Mouse (Mus musculus) C2C12 (cell line): ENCODE measurements at regions not wholly inside any gene's neighbourhood (a gene's known extent, or its start where the extent isn't known, plus 50 kb on each side); places are given as distances from the start of the nearest gene placed in this dataset.

Experiments
- CEBPB ChIP-seq: IDR thresholded peaks from one replicate; pipeline ENCODE4 v1.6.1; 2011; ENCODE audit warnings: low read depth, mild to moderate bottlenecking, control low read depth, moderate library complexity
- CTCF ChIP-seq: IDR thresholded peaks from one replicate; pipeline ENCODE4 v1.5.1; 2011; ENCODE audit not compliant: control insufficient read depth, insufficient read depth, insufficient read length
- MAX ChIP-seq: IDR thresholded peaks from one replicate; pipeline ENCODE4 v1.6.1; 2011; ENCODE audit warnings: mild to moderate bottlenecking, control low read depth
- USF1 ChIP-seq: IDR thresholded peaks from one replicate; pipeline ENCODE4 v1.6.1; 2011; ENCODE audit warnings: low read depth, mild to moderate bottlenecking, control low read depth, moderate library complexity

- TF ChIP-seq CTCF (no peak), USF1 (no peak), CEBPB (no peak), MAX (no peak)
These were observed 289.2 kb downstream of the Foxo1 start for GRCm38 (mm10) chr3:52557296-52557695.
